Mouse (Mus musculus) intestine, embryonic 15.5 days (tissue): ENCODE measurements at regions not wholly inside any gene's neighbourhood (a gene's known extent, or its start where the extent isn't known, plus 50 kb on each side); places are given as distances from the start of the nearest gene placed in this dataset.
A peak's percentile ranks its signal among the peaks of the same experiment; 100 is the strongest.
"Not testable (repeated sequence)": the region's sequence is repeated elsewhere in the genome, so short reads cannot be mapped to it uniquely, and the experiment has no call there.

ENCODE experiments used
- ATAC-seq: fragments of 200-750 bp; cut with Nextera tagmentation; 2 replicates; pipeline ENCODE4 v1.8.0; 2017; ENCODE audit warnings: moderate TSS enrichment, moderate library complexity
- H3K27ac ChIP-seq: fragments of 300-500 bp; sonication (generic); 2 replicates; pipeline ENCODE4 v1.5.1; 2015; ENCODE audit warnings: mild to moderate bottlenecking, inconsistent platforms
- H3K27me3 ChIP-seq: fragments of 300-500 bp; sonication (generic); replicated peaks from 2 replicates; pipeline ENCODE4 v1.6.1; 2015; ENCODE audit warnings: inconsistent platforms
- H3K36me3 ChIP-seq: fragments of 300-500 bp; sonication (generic); 2 replicates; pipeline ENCODE4 v1.6.1; 2015; ENCODE audit warnings: inconsistent platforms
- H3K4me1 ChIP-seq: fragments of 300-500 bp; sonication (generic); replicated peaks from 2 replicates; pipeline ENCODE4 v1.6.1; 2015; ENCODE audit warnings: inconsistent platforms
- H3K4me2 ChIP-seq: fragments of 300-500 bp; sonication (generic); replicated peaks from 2 replicates; pipeline ENCODE4 v1.6.1; 2015; ENCODE audit warnings: mild to moderate bottlenecking, inconsistent platforms
- H3K4me3 ChIP-seq: fragments of 300-500 bp; sonication (generic); replicated peaks from 2 replicates; pipeline ENCODE4 v1.5.1; 2015; ENCODE audit warnings: inconsistent platforms
- H3K9ac ChIP-seq: fragments of 300-500 bp; sonication (generic); 2 replicates; pipeline ENCODE4 v1.6.1; 2015; ENCODE audit warnings: inconsistent platforms
- H3K9me3 ChIP-seq: fragments of 300-500 bp; sonication (generic); 2 replicates; pipeline ENCODE4 v1.6.1; 2016; ENCODE audit warnings: inconsistent platforms
- WGBS: fragments of 180-500 bp; shearing (Covaris S2); methylation state at CpG from one replicate; pipeline ENCODE4 v1.1.7; 2015; 5-methylcytosine and 5-hydroxymethylcytosine counted together

DNA sequence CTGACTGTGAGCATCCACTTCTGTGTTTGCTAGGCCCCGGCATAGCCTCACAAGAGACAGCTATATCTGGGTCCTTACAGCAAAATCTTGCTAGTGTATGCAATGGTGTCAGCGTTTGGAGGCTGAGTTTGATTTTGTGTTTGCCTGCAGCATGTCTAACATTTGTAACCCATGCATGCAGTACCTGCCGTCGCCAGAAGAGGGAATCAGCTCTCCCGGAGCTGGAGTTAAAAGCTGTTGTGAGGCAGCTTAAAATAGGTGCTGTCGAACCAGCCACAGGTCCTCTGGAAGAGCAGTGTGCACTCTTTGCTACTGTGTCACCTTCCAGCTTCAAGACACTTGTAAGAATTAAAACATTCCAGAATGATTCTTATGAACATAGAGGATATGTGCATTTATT is 403.2 kb upstream of the Sphkap start:
- 53% methylated on average over 6 of the region's 6 CpGs for WGBS
- not testable (repeated sequence) for H3K4me3 ChIP-seq

DNA sequence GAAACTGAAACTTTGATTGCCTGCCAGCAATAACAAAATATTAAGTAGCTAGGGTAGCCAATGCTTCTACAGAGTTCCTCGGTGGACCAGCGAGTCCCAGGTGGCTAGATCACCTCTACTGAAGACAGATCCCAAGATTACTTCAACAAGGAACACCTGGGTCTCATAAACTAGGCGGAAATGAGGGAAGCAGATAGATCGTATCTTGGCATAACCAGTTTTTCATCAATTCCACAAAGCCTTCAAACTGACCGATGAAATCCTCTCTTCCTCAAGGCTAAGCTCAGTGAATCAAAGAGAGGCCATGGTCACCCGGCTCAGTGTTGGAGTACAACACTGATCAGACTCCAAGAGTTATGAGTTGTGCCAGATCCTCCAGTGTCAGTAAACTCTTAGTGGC is 400.4 kb upstream of the Sphkap start:
- Histone ChIP-seq H3K4me3 (no peak overlapping the region), H3K27me3 (no peaks in the 10 kb centered on the region), H3K27ac (no peak overlapping the region), H3K4me1 (no peaks in the 10 kb centered on the region), H3K9me3 (no peaks in the 10 kb centered on the region), H3K4me2 (no peak overlapping the region), H3K36me3 (no peaks in the 10 kb centered on the region), H3K9ac (no peak overlapping the region)
- no peak for ATAC-seq
- 90% methylated on average over 6 of the region's 6 CpGs for WGBS

More for the DNA sequence above, 403.2 kb upstream of the Sphkap start:
- not testable (repeated sequence) for H3K27ac ChIP-seq, H3K4me1 ChIP-seq, H3K36me3 ChIP-seq, H3K9ac ChIP-seq, ATAC-seq, H3K4me2 ChIP-seq, H3K9me3 ChIP-seq, H3K27me3 ChIP-seq

DNA sequence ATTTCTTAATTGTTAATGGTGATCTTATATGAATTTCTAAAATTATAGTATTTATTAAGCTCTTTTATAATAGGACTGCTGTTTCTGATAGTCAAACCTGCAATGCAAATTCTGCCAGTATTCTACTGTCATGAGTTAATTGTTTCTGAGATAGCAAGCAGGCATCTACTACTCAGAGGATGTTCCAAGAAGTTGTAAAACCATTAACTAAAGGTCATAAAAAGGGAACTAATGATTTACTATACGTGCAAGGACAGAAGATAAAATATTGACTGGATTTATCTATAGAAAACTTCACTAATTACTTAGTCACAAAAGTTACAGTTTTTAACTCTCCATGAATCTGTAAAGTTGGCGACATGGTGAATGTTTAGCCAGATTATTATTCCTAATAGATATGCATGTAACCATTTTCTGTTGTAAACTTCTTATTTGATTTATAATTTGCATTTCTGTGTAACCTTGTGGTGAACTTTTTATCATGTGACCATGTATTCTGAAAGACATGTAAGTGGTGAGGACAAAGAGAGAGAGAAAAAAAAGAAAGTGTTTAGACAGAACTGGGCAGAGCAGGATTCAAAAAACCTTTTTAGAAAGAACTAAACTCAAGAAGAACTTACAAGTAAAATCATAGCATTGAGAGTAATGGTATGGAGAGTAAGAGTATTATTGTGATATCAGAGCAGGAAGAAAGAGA is 395.5 kb upstream of the Sphkap start:
- peak; percentile 81 for ATAC-seq
- 58% methylated on average over 2 of the region's 2 CpGs for WGBS

DNA sequence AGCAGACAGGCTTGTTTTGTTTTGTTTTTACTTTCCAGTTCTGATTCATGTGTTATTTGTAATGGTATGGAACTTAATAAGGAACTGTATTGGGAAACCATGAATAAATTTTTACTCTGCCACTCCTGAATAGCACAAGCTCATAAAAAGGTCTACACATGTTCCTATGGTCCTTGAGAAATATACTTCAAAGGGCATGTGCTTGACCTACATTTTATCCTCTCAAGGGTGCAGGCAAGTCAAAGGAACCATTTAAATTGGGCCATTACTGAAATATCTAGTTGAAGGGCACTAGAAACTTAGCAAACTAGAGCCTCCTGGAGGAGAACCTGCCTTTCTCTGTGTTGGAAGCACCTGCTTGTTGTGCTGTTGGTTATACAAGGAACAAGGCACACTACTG is 393.8 kb upstream of the Sphkap start:
- Histone ChIP-seq H3K27me3 (no peaks in the 10 kb centered on the region), H3K27ac (no peak overlapping the region), H3K9me3 (no peaks in the 10 kb centered on the region), H3K36me3 (no peaks in the 10 kb centered on the region), H3K4me2 (no peak overlapping the region), H3K4me3 (no peak overlapping the region), H3K9ac (no peak overlapping the region), H3K4me1 (0 out of 2 replicates have a peak, but pooled peaks cover 2% of the 10 kb centered on the region)
- ATAC-seq = no peak

More for the DNA sequence above, 395.5 kb upstream of the Sphkap start:
- Histone ChIP-seq H3K9me3 (no peaks in the 10 kb centered on the region), H3K4me3 (no peak overlapping the region), H3K27me3 (no peaks in the 10 kb centered on the region), H3K27ac (no peak overlapping the region), H3K36me3 (no peaks in the 10 kb centered on the region), H3K4me1 (no peaks in the 10 kb centered on the region), H3K9ac (no peak overlapping the region), H3K4me2 (no peak overlapping the region)

DNA sequence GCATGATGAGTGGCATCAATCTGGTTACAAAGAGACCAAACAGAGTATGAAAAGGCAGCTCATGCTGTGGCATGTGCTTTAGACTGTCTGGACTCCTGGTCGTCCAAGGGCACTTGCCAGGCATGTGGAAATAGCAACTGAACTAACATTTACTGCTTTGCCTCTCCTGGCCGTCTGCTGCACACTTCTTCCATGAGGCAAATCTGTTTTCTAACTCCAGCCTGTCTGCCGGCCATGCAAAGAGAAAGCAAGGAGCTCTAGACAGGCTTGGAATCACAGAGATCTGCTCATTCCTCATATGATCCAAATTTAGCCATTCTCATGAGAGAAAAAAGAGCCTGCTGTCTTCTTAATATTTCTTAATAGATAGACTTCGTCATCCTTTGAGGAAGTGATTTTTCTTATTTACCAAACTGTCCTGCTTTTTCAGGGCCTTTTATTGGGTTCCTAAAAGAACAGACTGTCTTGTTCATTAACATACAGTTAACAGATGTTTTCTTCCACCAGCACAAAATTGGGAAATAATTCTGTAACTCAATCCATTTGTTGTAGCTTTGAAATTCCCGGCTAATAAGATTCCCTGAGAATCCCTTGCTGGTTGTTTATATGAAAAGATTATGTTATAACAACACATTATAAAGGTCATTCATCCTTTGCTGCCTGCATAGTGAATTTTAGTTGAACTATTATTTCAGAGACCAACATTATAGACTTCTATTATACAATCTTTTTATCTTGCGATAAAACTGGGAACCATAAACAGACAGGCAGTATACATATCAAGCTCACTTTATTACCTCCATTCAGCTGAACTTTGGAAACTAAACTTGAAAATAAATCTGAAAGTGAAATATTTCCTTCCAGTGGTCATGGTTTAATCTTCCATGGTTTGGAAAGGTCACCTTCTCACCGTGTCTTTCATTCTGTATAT is 389.2 kb upstream of the Sphkap start:
- H3K27ac ChIP-seq = no peak overlapping the region
- no peak overlapping the region for H3K4me3 ChIP-seq
- 0 out of 2 replicates have a peak, but pooled peaks cover 3% of the 10 kb centered on the region for H3K4me1 ChIP-seq
- 42% methylated on average over 7 of the region's 7 CpGs for WGBS
- no peaks in the 10 kb centered on the region for H3K27me3 ChIP-seq
- no peak overlapping the region for H3K4me2 ChIP-seq
- no peaks in the 10 kb centered on the region for H3K9me3 ChIP-seq
- H3K9ac ChIP-seq = no peak overlapping the region
- ATAC-seq = peak; percentile 71
- H3K36me3 ChIP-seq = no peaks in the 10 kb centered on the region

DNA sequence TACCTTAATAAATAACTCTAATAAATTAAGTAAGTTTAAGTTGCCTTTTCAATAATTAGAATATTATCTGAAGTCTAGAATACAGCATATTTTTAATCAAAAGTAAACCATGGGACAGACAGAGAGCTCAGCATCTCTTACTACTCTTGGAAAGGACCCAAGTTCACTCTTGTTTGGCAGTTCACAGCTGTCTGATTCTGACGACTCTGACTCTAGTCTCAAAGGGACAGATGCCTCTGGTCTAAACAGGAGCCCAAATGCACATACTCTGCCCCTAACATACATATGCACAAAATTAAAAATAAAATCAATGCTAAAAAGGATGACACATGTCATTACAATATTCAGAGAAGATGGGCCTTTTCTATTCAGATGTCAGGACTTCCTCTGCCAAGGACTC is 369.2 kb upstream of the Sphkap start:
- Histone ChIP-seq H3K36me3 (no peaks in the 10 kb centered on the region), H3K27ac (no peak overlapping the region), H3K9ac (no peak overlapping the region), H3K4me3 (no peak overlapping the region), H3K4me2 (no peak overlapping the region), H3K9me3 (no peaks in the 10 kb centered on the region), H3K27me3 (no peaks in the 10 kb centered on the region), H3K4me1 (no peaks in the 10 kb centered on the region)
- no peak for ATAC-seq
- WGBS = 47% methylated on average over 1 of the region's 1 CpGs

DNA sequence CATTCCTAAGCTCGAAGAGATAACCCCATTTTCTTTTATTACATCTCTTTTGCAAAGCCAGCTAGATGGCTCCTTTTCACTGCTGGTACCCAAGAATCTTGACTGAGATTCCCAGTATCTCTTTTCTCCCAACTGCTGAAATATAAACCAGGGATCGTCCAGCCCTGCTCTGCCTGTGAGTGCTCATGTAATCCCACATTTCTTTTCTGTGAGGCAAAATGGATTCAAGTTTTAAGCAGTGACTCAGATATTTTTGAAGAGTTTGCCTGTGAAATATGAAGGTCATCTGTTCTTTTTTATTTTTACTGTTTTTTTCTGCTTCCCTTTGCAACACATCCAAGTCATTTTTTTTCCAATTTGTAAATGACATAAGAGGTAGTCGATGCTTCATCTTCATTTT is 363.2 kb upstream of the Sphkap start:
- 70% methylated on average over 3 of the region's 3 CpGs for WGBS

DNA sequence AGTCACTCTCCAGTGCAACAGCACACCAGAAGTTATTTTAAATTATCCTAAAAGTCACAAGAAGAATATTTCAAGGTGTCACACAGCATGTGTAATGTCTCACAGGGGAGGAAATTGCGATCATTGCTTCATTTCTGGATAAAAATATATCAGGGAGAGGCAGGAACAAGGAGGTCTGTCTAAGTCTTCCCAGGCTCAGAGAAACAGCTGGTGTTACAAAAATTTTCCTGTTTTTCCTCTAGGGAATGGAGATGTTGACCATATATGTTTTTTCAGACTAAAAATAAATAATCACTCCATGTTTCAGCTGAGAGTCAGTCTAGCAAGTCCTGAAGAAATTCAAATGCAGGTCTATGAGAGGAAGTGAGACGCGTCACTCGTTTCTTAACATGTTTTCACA is 353.5 kb upstream of the Sphkap start:
- H3K4me1 ChIP-seq = no peaks in the 10 kb centered on the region
- no peak overlapping the region for H3K9ac ChIP-seq
- H3K4me3 ChIP-seq = no peak overlapping the region
- no peak overlapping the region for H3K27ac ChIP-seq
- no peaks in the 10 kb centered on the region for H3K27me3 ChIP-seq
- H3K9me3 ChIP-seq = no peaks in the 10 kb centered on the region
- no peaks in the 10 kb centered on the region for H3K36me3 ChIP-seq
- WGBS = 68% methylated on average over 4 of the region's 4 CpGs
- no peak overlapping the region for H3K4me2 ChIP-seq
- ATAC-seq = no peak

More for the DNA sequence above, 363.2 kb upstream of the Sphkap start:
- Histone ChIP-seq H3K4me1 (no peaks in the 10 kb centered on the region), H3K9me3 (no peaks in the 10 kb centered on the region), H3K4me2 (no peak overlapping the region), H3K27me3 (no peaks in the 10 kb centered on the region), H3K4me3 (no peak overlapping the region), H3K36me3 (no peaks in the 10 kb centered on the region), H3K9ac (no peak overlapping the region), H3K27ac (no peak overlapping the region)
- no peak for ATAC-seq

DNA sequence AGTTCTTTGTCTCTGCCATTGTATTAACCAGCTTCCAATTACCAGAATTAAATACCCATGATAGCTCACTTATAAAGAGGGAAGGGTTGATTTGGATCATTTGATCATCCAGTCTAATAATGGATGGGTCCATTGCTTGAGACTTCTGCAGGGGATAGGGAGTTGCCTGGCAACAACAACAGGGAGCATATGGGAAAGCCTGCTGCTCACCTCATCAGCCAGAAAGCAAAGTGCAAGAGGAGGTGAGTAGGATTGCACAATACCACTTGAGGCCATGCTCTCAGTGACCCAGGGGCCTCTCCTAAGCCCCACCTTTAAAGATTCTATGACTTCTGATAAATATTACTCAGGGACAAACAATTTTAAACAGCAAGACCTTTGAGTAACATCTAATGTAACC is 348.9 kb upstream of the Sphkap start:
- Histone ChIP-seq H3K9ac (no peak overlapping the region), H3K36me3 (no peaks in the 10 kb centered on the region), H3K4me3 (no peak overlapping the region), H3K27ac (no peak overlapping the region), H3K9me3 (no peaks in the 10 kb centered on the region), H3K27me3 (no peaks in the 10 kb centered on the region), H3K4me2 (no peak overlapping the region), H3K4me1 (no peaks in the 10 kb centered on the region)
- peak; percentile 56; the same call in 1 of the 2 replicates for ATAC-seq

DNA sequence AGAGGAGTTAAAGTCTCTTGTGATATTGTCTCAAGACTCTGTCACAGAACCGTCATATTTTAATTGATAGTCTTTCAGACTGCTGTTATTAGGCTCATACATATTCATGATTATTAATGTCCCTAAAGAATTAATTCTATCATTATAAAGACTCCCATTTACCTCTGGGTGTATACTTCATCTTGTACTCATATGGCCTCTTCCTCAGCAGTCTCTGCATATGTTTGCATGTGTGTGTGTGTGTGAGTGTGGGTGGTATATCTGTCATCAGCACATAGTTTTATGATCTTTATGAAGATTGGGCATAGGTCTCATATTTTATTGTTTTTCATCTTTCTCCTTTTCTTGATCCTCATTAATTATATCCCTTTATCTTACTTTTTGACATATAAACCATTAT is 347.3 kb upstream of the Sphkap start:
- Histone ChIP-seq H3K36me3 (no peaks in the 10 kb centered on the region), H3K27ac (no peak overlapping the region), H3K4me2 (no peak overlapping the region), H3K27me3 (no peaks in the 10 kb centered on the region), H3K9me3 (no peaks in the 10 kb centered on the region), H3K4me3 (no peak overlapping the region), H3K4me1 (no peaks in the 10 kb centered on the region), H3K9ac (no peak overlapping the region)
- WGBS = 78% methylated on average over 1 of the region's 1 CpGs
- ATAC-seq = no peak

DNA sequence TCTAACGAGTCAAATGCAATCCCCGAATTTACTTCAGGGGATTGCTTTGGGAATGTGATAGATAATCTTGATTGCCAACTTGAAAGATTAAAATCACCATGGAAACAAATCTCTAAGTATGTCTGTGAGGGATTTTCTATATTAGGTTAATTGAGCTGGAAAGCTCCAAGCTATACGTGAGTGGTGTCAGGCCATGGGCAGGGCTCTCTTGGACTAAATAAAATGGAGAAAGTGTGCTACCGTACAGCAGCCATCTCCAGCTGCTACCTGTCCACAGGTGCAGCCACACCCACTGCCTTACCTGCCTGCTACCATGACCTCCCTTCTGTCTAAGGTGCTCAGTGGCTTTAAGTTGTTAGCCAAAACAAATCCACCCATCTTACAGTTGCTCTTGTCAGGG is 345.0 kb upstream of the Sphkap start:
- WGBS = 71% methylated on average over 4 of the region's 4 CpGs
- Histone ChIP-seq H3K9me3 (no peaks in the 10 kb centered on the region), H3K27ac (no peak overlapping the region), H3K36me3 (no peaks in the 10 kb centered on the region), H3K9ac (no peak overlapping the region), H3K4me2 (no peak overlapping the region), H3K4me3 (no peak overlapping the region), H3K4me1 (no peaks in the 10 kb centered on the region), H3K27me3 (no peaks in the 10 kb centered on the region)
- ATAC-seq = no peak

DNA sequence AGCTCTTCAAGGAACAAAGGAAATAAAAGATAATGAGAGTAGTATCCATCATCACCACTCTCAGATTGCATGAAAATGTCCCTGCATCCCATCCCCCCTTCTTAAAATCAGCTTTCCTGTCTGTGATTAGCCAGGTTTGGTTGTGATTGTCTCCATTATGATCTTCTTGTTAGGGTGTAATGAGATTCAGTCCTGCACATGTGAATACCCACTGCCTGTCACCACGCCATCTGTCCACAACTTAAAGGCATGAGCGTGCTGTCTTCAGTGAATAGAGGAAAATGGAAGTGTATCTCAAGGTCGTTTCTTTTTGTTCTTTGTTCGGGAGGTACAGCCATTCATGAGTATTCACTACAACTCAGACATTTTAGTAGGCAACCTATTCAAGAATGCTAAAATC is 341.0 kb upstream of the Sphkap start:
- Histone ChIP-seq H3K9ac (no peak overlapping the region), H3K9me3 (no peaks in the 10 kb centered on the region), H3K4me1 (no peaks in the 10 kb centered on the region), H3K4me3 (no peak overlapping the region), H3K27me3 (no peaks in the 10 kb centered on the region), H3K36me3 (no peaks in the 10 kb centered on the region), H3K4me2 (no peak overlapping the region), H3K27ac (no peak overlapping the region)
- 85% methylated on average over 4 of the region's 4 CpGs for WGBS
- no peak for ATAC-seq

DNA sequence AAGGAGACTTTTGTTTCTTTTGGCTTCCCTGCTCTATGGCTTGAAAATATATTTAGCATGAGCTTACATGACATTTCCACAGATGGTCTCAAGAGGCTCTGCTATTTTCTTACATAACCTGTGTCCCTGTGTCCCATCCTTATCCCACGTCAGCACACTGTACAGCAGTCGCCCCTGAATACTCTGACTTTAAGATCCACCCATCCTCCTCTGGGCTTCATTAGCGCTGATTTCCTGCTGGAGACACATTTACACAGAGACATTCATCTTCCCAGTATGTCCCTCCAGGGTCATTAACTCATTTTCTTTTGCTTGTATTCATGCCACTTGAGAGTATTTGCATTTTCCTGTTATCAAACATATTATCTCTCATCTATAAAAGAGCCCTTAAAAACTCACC is 340.1 kb upstream of the Sphkap start:
- no peaks in the 10 kb centered on the region for H3K27me3 ChIP-seq
- H3K9me3 ChIP-seq = no peaks in the 10 kb centered on the region
- no peak for ATAC-seq
- no peak overlapping the region for H3K4me3 ChIP-seq
- no peak overlapping the region for H3K9ac ChIP-seq
- no peaks in the 10 kb centered on the region for H3K36me3 ChIP-seq
- H3K27ac ChIP-seq = no peak overlapping the region
- no peaks in the 10 kb centered on the region for H3K4me1 ChIP-seq
- no peak overlapping the region for H3K4me2 ChIP-seq
- 69% methylated on average over 3 of the region's 3 CpGs for WGBS
